Mouse (Mus musculus) layer of hippocampus, adult 9-11 months (tissue): Measurements from ENCODE around the gene Iqcb1.

ENCODE experiments used
- DNase-seq: peaks from one replicate; pipeline ENCODE4 v3.0.0; 2022

Gene Iqcb1

GRCm38 (mm10) chr16:36875276-36875851, 47.2 kb downstream of the Iqcb1 start:
- no peak for DNase-seq

- no peak for DNase-seq
Measured at GRCm38 (mm10) chr16:36877316-36877715, 49.1 kb downstream of the Iqcb1 start.

GRCm38 (mm10) chr16:36882737-36883343, 54.7 kb downstream of the Iqcb1 start:
- DNase-seq, result no peak

GRCm38 (mm10) chr16:36884881-36885280, 56.7 kb downstream of the Iqcb1 start:
- no peak for DNase-seq

- DNase-seq, result no peak
Measured at GRCm38 (mm10) chr16:36885912-36886311, 57.7 kb downstream of the Iqcb1 start.

- no peak for DNase-seq
Measured at GRCm38 (mm10) chr16:36887546-36887945, 59.4 kb downstream of the Iqcb1 start.

- DNase-seq, result no peak
Measured at GRCm38 (mm10) chr16:36890559-36890958, 62.4 kb downstream of the Iqcb1 start.

GRCm38 (mm10) chr16:36891415-36891814, 63.2 kb downstream of the Iqcb1 start:
- DNase-seq, result no peak

GRCm38 (mm10) chr16:36893317-36893716, 65.1 kb downstream of the Iqcb1 start:
- DNase-seq, result no peak

GRCm38 (mm10) chr16:36896712-36897111, 68.5 kb downstream of the Iqcb1 start:
- no peak for DNase-seq

- DNase-seq, result no peak
Measured at GRCm38 (mm10) chr16:36903156-36903555, 75.0 kb downstream of the Iqcb1 start.

GRCm38 (mm10) chr16:36911909-36912308, 83.7 kb downstream of the Iqcb1 start:
- DNase-seq, result no peak

GRCm38 (mm10) chr16:36912311-36912710, 84.1 kb downstream of the Iqcb1 start:
- DNase-seq, result no peak

- DNase-seq, result no peak
Measured at GRCm38 (mm10) chr16:36914195-36914594, 86.0 kb downstream of the Iqcb1 start.

GRCm38 (mm10) chr16:36918505-36918904, 90.3 kb downstream of the Iqcb1 start:
- DNase-seq, result no peak

- no peak for DNase-seq
Measured at GRCm38 (mm10) chr16:36920410-36920809, 92.2 kb downstream of the Iqcb1 start.

GRCm38 (mm10) chr16:36921067-36921613, 93.0 kb downstream of the Iqcb1 start:
- no peak for DNase-seq

- DNase-seq, result no peak
Measured at GRCm38 (mm10) chr16:36921980-36922379, 93.8 kb downstream of the Iqcb1 start.
